Mouse (Mus musculus): Measurements from ENCODE around the gene Rnf144b. TPM values are rescaled to one million over a fixed set of nuclear protein-coding genes. Genes with fewer than 3 reads are reported as not detected.
A peak's percentile ranks its signal among the peaks of the same experiment; 100 is the strongest.

The Rnf144b gene
- polyA plus RNA-seq, 1 experiment from 2014 or later, result 1.0 TPM

- Histone ChIP-seq H3K27me3 (replicated peaks; ENCODE audit: control insufficient read depth, insufficient read depth, low read length) (no peaks in the 10 kb centered on the region), H3K4me3 (ENCODE audit: low read length) (no peak overlapping the region), H3K9ac (ENCODE audit: low read depth, low read length) (no peak overlapping the region), H3K4me1 (ENCODE audit: control insufficient read depth, insufficient read depth, low read length) (no peaks in the 10 kb centered on the region), H3K27ac (ENCODE audit: low read length) (no peak overlapping the region), H3K9me3 (ENCODE audit: control insufficient read depth, low read length) (no peaks in the 10 kb centered on the region), H3K36me3 (ENCODE audit: control insufficient read depth, insufficient read depth, low read length) (no peaks in the 10 kb centered on the region), H3K4me2 (ENCODE audit: low read depth, low read length) (no peak overlapping the region)
- WGBS, result 56% methylated on average over 3 of the region's 3 CpGs
- ATAC-seq, result peak; percentile 71; the same call in 1 of the 2 replicates
Observed at GRCm38 (mm10) chr13:47112924-47113323, 9.5 kb upstream of the Rnf144b start.

- ATAC-seq, result no peak
- WGBS, result 80% methylated on average over 3 of the region's 3 CpGs
- no peaks in the 10 kb centered on the region for H3K9me3 ChIP-seq (ENCODE audit: control insufficient read depth, low read length)
- H3K27me3 ChIP-seq (replicated peaks; ENCODE audit: control insufficient read depth, insufficient read depth, low read length), result no peaks in the 10 kb centered on the region
- H3K4me1 ChIP-seq (ENCODE audit: control insufficient read depth, insufficient read depth, low read length), result no peaks in the 10 kb centered on the region
- no peak overlapping the region for H3K4me2 ChIP-seq (ENCODE audit: low read depth, low read length)
- no peak overlapping the region for H3K4me3 ChIP-seq (ENCODE audit: low read length)
- H3K9ac ChIP-seq (ENCODE audit: low read depth, low read length), result no peak overlapping the region
- no peaks in the 10 kb centered on the region for H3K36me3 ChIP-seq (ENCODE audit: control insufficient read depth, insufficient read depth, low read length)
- no peak overlapping the region for H3K27ac ChIP-seq (ENCODE audit: low read length)
Observed at GRCm38 (mm10) chr13:47116000-47116399, 6.5 kb upstream of the Rnf144b start.

DNA sequence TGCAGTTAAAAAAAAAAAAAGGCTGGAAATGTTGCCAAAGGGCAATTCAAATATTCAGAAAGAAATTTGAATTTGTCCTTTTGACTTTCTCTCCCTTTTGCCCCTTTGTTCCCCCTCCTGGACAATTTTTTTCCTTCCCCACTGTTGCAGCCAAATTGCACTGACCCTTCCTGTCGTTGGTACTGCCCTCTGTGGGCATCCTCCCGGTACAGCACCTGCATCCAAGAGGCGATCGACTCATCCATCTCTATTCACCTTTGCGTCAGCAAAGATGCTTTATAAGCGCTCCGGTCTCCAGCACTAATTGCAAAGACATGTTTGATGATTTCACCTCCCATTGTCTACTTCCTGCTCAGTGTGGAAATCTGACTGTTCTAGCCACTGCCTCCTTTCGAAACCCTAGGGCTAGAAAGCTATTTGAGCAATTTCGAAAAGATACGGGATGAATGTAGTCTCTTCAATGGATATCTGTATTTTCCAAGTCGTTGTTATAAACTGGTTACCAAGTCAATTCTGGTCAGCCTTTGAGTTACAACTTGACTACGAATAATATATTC lies 1.0 kb upstream of the Rnf144b start:
- Histone ChIP-seq H3K27ac (ENCODE audit: low read length) (no peak overlapping the region), H3K36me3 (ENCODE audit: control insufficient read depth, insufficient read depth, low read length) (no peaks in the 10 kb centered on the region), H3K4me1 (ENCODE audit: control insufficient read depth, insufficient read depth, low read length) (peaks cover 12% of the 10 kb centered on the region), H3K9ac (ENCODE audit: low read depth, low read length) (no peak overlapping the region), H3K4me3 (ENCODE audit: low read length) (no peak overlapping the region), H3K9me3 (ENCODE audit: control insufficient read depth, low read length) (no peaks in the 10 kb centered on the region), H3K4me2 (ENCODE audit: low read depth, low read length) (no peak overlapping the region), H3K27me3 (replicated peaks; ENCODE audit: control insufficient read depth, insufficient read depth, low read length) (no peaks in the 10 kb centered on the region)
- ATAC-seq, result no peak
- WGBS, result 41% methylated on average over 12 of the region's 12 CpGs

- H3K4me3 ChIP-seq (ENCODE audit: low read length), result no peak overlapping the region
- no peak overlapping the region for H3K9ac ChIP-seq (ENCODE audit: low read depth, low read length)
- no peaks in the 10 kb centered on the region for H3K27me3 ChIP-seq (replicated peaks; ENCODE audit: control insufficient read depth, insufficient read depth, low read length)
- peaks cover 12% of the 10 kb centered on the region for H3K4me1 ChIP-seq (ENCODE audit: control insufficient read depth, insufficient read depth, low read length)
- no peak for ATAC-seq
- no peak overlapping the region for H3K4me2 ChIP-seq (ENCODE audit: low read depth, low read length)
- WGBS, result 51% methylated on average over 3 of the region's 3 CpGs
- no peak overlapping the region for H3K27ac ChIP-seq (ENCODE audit: low read length)
- H3K9me3 ChIP-seq (ENCODE audit: control insufficient read depth, low read length), result no peaks in the 10 kb centered on the region
- H3K36me3 ChIP-seq (ENCODE audit: control insufficient read depth, insufficient read depth, low read length), result no peaks in the 10 kb centered on the region
Observed at GRCm38 (mm10) chr13:47124449-47124848, 2.0 kb downstream of the Rnf144b start.

DNA sequence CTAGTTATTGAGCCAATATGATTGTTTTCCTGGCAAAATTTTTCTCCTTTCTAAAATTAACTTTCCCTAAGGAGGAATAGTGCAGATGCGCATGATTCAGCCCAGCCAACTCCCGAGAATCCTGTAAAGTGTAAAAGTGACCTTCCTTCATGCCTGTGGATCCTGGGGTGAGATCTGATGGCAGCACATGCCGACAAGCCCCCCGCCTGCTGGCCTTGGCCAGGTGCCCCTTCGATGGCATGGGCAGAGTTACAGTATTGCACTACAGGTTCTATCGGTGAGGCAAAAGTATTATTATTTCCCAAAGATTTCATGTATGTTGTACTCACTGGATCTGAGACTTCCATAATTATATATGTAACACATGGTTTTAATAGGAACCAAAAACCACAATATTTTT lies 2.5 kb downstream of the Rnf144b start:
- H3K9me3 ChIP-seq (ENCODE audit: control insufficient read depth, low read length), result no peaks in the 10 kb centered on the region
- WGBS, result 83% methylated on average over 6 of the region's 6 CpGs
- H3K4me3 ChIP-seq (ENCODE audit: low read length), result no peak overlapping the region
- no peak overlapping the region for H3K4me2 ChIP-seq (ENCODE audit: low read depth, low read length)
- H3K27ac ChIP-seq (ENCODE audit: low read length), result no peak overlapping the region
- no peak for ATAC-seq
- H3K4me1 ChIP-seq (ENCODE audit: control insufficient read depth, insufficient read depth, low read length), result peaks cover 12% of the 10 kb centered on the region
- H3K9ac ChIP-seq (ENCODE audit: low read depth, low read length), result no peak overlapping the region
- H3K36me3 ChIP-seq (ENCODE audit: control insufficient read depth, insufficient read depth, low read length), result no peaks in the 10 kb centered on the region
- H3K27me3 ChIP-seq (replicated peaks; ENCODE audit: control insufficient read depth, insufficient read depth, low read length), result no peaks in the 10 kb centered on the region

GRCm38 (mm10) chr13:47125595-47125994 lies 3.1 kb downstream of the Rnf144b start:
- H3K4me3 ChIP-seq (ENCODE audit: low read length), result no peak overlapping the region
- H3K27ac ChIP-seq (ENCODE audit: low read length), result no peak overlapping the region
- H3K9me3 ChIP-seq (ENCODE audit: control insufficient read depth, low read length), result no peaks in the 10 kb centered on the region
- no peak overlapping the region for H3K4me2 ChIP-seq (ENCODE audit: low read depth, low read length)
- 72% methylated on average over 5 of the region's 5 CpGs for WGBS
- ATAC-seq, result no peak
- H3K36me3 ChIP-seq (ENCODE audit: control insufficient read depth, insufficient read depth, low read length), result no peaks in the 10 kb centered on the region
- H3K27me3 ChIP-seq (replicated peaks; ENCODE audit: control insufficient read depth, insufficient read depth, low read length), result no peaks in the 10 kb centered on the region
- H3K4me1 ChIP-seq (ENCODE audit: control insufficient read depth, insufficient read depth, low read length), result peaks cover 12% of the 10 kb centered on the region
- no peak overlapping the region for H3K9ac ChIP-seq (ENCODE audit: low read depth, low read length)

DNA sequence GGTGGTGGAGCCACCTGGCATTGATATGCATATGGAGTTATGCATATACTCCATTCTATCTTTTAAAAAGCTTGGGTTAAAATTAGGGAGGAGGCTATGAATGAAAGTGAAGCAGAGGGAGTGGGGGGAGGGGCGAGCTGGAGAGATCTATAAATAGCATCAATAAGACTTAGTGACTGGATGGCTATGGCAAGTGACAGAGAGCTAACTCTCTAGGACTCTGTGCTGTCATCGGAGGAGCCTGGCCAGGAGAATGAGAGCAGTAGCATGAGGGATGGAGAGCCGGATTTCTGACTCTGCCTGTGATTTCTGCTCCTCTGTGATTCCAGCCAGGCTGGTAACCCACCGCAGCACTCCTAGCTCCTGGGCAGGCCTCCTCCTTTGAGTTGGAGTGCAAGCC lies 6.6 kb downstream of the Rnf144b start:
- H3K9ac ChIP-seq (ENCODE audit: low read depth, low read length), result no peak overlapping the region
- no peaks in the 10 kb centered on the region for H3K27me3 ChIP-seq (replicated peaks; ENCODE audit: control insufficient read depth, insufficient read depth, low read length)
- ATAC-seq, result no peak
- WGBS, result 68% methylated on average over 4 of the region's 4 CpGs
- H3K4me3 ChIP-seq (ENCODE audit: low read length), result no peak overlapping the region
- no peaks in the 10 kb centered on the region for H3K9me3 ChIP-seq (ENCODE audit: control insufficient read depth, low read length)
- no peaks in the 10 kb centered on the region for H3K4me1 ChIP-seq (ENCODE audit: control insufficient read depth, insufficient read depth, low read length)
- no peak overlapping the region for H3K4me2 ChIP-seq (ENCODE audit: low read depth, low read length)
- H3K27ac ChIP-seq (ENCODE audit: low read length), result no peak overlapping the region
- H3K36me3 ChIP-seq (ENCODE audit: control insufficient read depth, insufficient read depth, low read length), result no peaks in the 10 kb centered on the region

DNA sequence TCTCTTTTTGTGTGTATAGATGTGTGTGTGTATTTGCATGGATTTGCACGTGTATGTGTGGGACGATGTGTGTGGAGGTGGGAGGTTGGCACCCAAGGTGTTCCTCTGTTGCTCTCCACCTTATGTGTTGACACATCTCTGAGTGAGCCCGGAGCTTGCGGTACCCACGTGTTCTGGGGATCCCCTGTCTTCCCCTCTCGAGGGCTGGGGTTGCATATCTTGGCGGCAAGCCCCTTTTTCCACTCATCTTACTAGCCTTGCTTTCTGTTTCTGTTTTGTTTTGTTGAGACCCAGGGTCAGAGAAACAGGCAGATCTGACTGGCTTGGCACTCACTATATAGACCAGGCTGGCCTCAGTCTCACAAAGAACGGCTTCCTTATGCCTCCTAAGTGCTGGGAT lies 10.6 kb downstream of the Rnf144b start:
- 84% methylated on average over 8 of the region's 8 CpGs for WGBS
- Histone ChIP-seq H3K4me3 (ENCODE audit: low read length) (no peak overlapping the region), H3K9me3 (ENCODE audit: control insufficient read depth, low read length) (no peaks in the 10 kb centered on the region), H3K27ac (ENCODE audit: low read length) (no peak overlapping the region), H3K4me2 (ENCODE audit: low read depth, low read length) (no peak overlapping the region), H3K27me3 (replicated peaks; ENCODE audit: control insufficient read depth, insufficient read depth, low read length) (no peaks in the 10 kb centered on the region), H3K4me1 (ENCODE audit: control insufficient read depth, insufficient read depth, low read length) (no peaks in the 10 kb centered on the region), H3K9ac (ENCODE audit: low read depth, low read length) (no peak overlapping the region), H3K36me3 (ENCODE audit: control insufficient read depth, insufficient read depth, low read length) (no peaks in the 10 kb centered on the region)
- ATAC-seq, result no peak

DNA sequence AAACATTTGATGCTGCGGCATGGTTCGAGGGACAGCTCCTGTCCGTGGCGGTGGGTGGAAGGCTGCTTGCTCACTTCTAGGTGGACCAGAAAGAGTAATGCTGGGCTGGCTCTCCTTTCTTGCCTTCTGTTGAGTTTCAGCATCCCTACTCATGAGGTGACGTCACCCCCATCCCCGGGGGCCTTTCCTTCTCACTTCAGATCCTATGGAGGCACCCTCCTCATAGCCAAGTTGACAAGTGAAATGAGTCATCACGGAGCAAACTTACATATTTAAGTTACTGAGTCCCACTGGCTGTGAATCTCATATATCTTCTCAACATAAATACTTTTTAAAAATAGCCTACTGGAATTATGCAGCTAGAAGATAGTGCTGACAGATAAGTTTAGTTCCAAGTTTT lies 12.4 kb downstream of the Rnf144b start:
- no peaks in the 10 kb centered on the region for H3K4me1 ChIP-seq (ENCODE audit: control insufficient read depth, insufficient read depth, low read length)
- H3K9ac ChIP-seq (ENCODE audit: low read depth, low read length), result no peak overlapping the region
- no peak for ATAC-seq

DNA sequence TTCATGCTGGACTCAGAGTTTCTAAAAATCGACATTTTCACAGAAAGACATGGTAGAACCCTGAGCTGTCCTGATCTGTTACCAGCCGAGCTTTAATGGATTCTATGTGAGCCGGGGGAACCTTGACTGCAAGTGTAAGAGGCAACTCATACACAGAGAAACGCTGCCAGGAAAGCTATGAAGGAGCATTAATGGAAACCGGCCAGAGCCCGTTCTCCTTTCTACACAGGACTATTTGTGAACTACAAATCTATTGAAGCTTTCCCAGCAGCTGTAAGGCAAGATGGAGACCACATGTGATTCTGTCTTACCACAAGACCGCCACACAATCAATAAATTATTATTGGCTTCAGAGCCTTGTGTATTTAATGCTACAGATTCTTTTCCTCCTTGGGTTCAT lies 13.3 kb downstream of the Rnf144b start:
- WGBS, result 85% methylated on average over 7 of the region's 7 CpGs
- Histone ChIP-seq H3K9ac (ENCODE audit: low read depth, low read length) (no peak overlapping the region), H3K27me3 (replicated peaks; ENCODE audit: control insufficient read depth, insufficient read depth, low read length) (no peaks in the 10 kb centered on the region), H3K36me3 (ENCODE audit: control insufficient read depth, insufficient read depth, low read length) (no peaks in the 10 kb centered on the region), H3K4me2 (ENCODE audit: low read depth, low read length) (no peak overlapping the region), H3K4me3 (ENCODE audit: low read length) (no peak overlapping the region), H3K9me3 (ENCODE audit: control insufficient read depth, low read length) (no peaks in the 10 kb centered on the region), H3K27ac (ENCODE audit: low read length) (no peak overlapping the region), H3K4me1 (ENCODE audit: control insufficient read depth, insufficient read depth, low read length) (no peaks in the 10 kb centered on the region)
- no peak for ATAC-seq

More for the DNA sequence above, 12.4 kb downstream of the Rnf144b start:
- H3K36me3 ChIP-seq (ENCODE audit: control insufficient read depth, insufficient read depth, low read length), result no peaks in the 10 kb centered on the region
- no peak overlapping the region for H3K4me2 ChIP-seq (ENCODE audit: low read depth, low read length)
- WGBS, result 92% methylated on average over 7 of the region's 7 CpGs
- H3K27me3 ChIP-seq (replicated peaks; ENCODE audit: control insufficient read depth, insufficient read depth, low read length), result no peaks in the 10 kb centered on the region
- H3K4me3 ChIP-seq (ENCODE audit: low read length), result no peak overlapping the region
- H3K27ac ChIP-seq (ENCODE audit: low read length), result no peak overlapping the region
- no peaks in the 10 kb centered on the region for H3K9me3 ChIP-seq (ENCODE audit: control insufficient read depth, low read length)

All from intestine, embryonic 16.5 days (tissue).